ENCODE assay signal across 8 mouse cellular contexts in the genomic region with DNA sequence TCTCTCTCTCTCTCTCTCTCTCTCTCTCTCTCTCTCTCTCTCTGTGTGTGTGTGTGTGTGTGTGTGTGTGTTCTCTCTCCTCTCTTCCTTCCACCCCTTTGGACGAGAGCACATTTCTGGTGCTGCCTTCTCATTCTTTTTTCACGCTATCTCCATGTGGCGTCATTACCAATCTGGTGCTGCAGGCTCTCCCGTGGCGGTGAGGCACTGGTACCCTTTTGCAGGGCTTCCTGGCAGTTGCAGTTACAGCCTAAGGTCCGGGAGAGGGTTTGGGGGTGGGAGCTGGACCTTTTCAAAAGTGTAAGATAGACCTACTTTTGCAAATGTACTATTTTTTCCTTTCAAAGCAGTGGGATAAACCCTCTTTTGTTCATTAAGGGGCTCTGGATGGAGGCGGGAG. TPM values are rescaled to one million over a fixed set of nuclear protein-coding genes. Genes with fewer than 3 reads are reported as not detected.
DNase-seq lines count a peak whose midpoint lies in the region; ATAC-seq lines count a peak whose summit lies in the region.

No protein-coding gene starts in this region.

- peaks cover 32% of the 10 kb centered on the region for H3K4me1 ChIP-seq in hindbrain, embryonic 14.5 days (replicated peaks; ENCODE audit: control insufficient read depth, insufficient read depth, low read length)
- H3K4me1 ChIP-seq in midbrain, embryonic 14.5 days (ENCODE audit: control insufficient read depth, insufficient read depth, low read length), result peaks cover 15% of the 10 kb centered on the region

- peak overlapping the region; percentile 94 for H3K9ac ChIP-seq in hindbrain, embryonic 14.5 days
- H3K9ac ChIP-seq in midbrain, embryonic 14.5 days (replicated peaks; ENCODE audit: low read length), result peak overlapping the region; percentile 97

- no peaks in the 10 kb centered on the region for H3K27me3 ChIP-seq in hindbrain, embryonic 14.5 days (ENCODE audit: control insufficient read depth, insufficient read depth, low read length)
- H3K27me3 ChIP-seq in midbrain, embryonic 14.5 days (ENCODE audit: control insufficient read depth, insufficient read depth, low read length), result no peaks in the 10 kb centered on the region

- H3K27ac ChIP-seq in hindbrain, embryonic 14.5 days, result peak overlapping the region; percentile 97
- 0 out of 2 replicates have a peak overlapping the region, but pooled peaks have one; percentile 97 for H3K27ac ChIP-seq in midbrain, embryonic 14.5 days (replicated peaks; ENCODE audit: low read depth, low read length)

- peak overlapping the region; percentile 63 for H3K4me2 ChIP-seq in hindbrain, embryonic 14.5 days (replicated peaks)
- H3K4me2 ChIP-seq in midbrain, embryonic 14.5 days (ENCODE audit: low read length), result peak overlapping the region; percentile 62

- ATAC-seq in frontal cortex, adult (ENCODE audit: low TSS enrichment), result peak; percentile 48
- ATAC-seq in hindbrain, embryonic 14.5 days (ENCODE audit: low FRiP score), result 0 out of 2 replicates have a peak, but pooled peaks have one; percentile 7
- ATAC-seq in midbrain, embryonic 14.5 days (ENCODE audit: low FRiP score, low TSS enrichment), result no peak

- no peaks in the 10 kb centered on the region for H3K9me3 ChIP-seq in hindbrain, embryonic 14.5 days (ENCODE audit: control insufficient read depth, low read length)
- H3K9me3 ChIP-seq in midbrain, embryonic 14.5 days (ENCODE audit: control insufficient read depth, low read length), result no peaks in the 10 kb centered on the region

- WGBS in hindbrain, embryonic 14.5 days, result 8% methylated on average over 7 of the region's 7 CpGs
- WGBS in midbrain, embryonic 14.5 days, result 6% methylated on average over 7 of the region's 7 CpGs

- no peak for DNase-seq in frontal cortex, postnatal 10 days (ENCODE audit: low spot score in 2 of 2)
- DNase-seq in 3T3-L1 (ENCODE audit: low read depth, low spot score), result peak; percentile 57
- peak; percentile 58 to 68 for DNase-seq in cerebellum, postnatal 36 days
- DNase-seq in hindbrain, embryonic 14.5 days (ENCODE audit: low spot score), result peak; percentile 47
- peak; percentile 66 for DNase-seq in midbrain, embryonic 14.5 days
- DNase-seq in ovary, adult 18-20 months (ENCODE audit: low spot score), result no peak
- DNase-seq in adrenal gland, adult 2 months, result no peak

- peak overlapping the region; percentile 90 for H3K4me3 ChIP-seq in hindbrain, embryonic 14.5 days (replicated peaks; ENCODE audit: low read length)
- peak overlapping the region; percentile 86 for H3K4me3 ChIP-seq in midbrain, embryonic 14.5 days (replicated peaks; ENCODE audit: low read depth, low read length)

- H3K36me3 ChIP-seq in hindbrain, embryonic 14.5 days (replicated peaks; ENCODE audit: control insufficient read depth, insufficient read depth), result no peaks in the 10 kb centered on the region
- H3K36me3 ChIP-seq in midbrain, embryonic 14.5 days (ENCODE audit: control insufficient read depth, insufficient read depth, low read length), result no peaks in the 10 kb centered on the region

RNA-seq across cellular contexts. Expression of a gene that starts 1.2 kb away (rescaled TPM):
- 18.6 and 20.8 TPM in 2 replicates for polyA plus RNA-seq in hindbrain, embryonic 14.5 days (2014; fragmentation: Nextera tagmentation; extraction: Ambion mirVana)
- polyA plus RNA-seq in midbrain, embryonic 14.5 days (2014; fragmentation: Nextera tagmentation; extraction: Ambion mirVana), result 15.0 and 15.9 TPM in 2 replicates
- 10 to 100 TPM; 56.9 to 61.0 TPM for total RNA-seq in adrenal gland, adult 2 months (2021)
- 32.8 and 38.5 TPM in 2 replicates for polyA plus RNA-seq in adrenal gland, adult 2 months (2012; rRNA removed)

Comparison
In these comparisons a context has a peak if more than half of its experiments do, and no peak if none do; other contexts are left out.
1. DNase-seq: peak in 3T3-L1 (single experiment), cerebellum, postnatal 36 days (2 of 2), hindbrain, embryonic 14.5 days (single experiment) and midbrain, embryonic 14.5 days (single experiment); none in frontal cortex, postnatal 10 days (0 of 2), ovary, adult 18-20 months (single experiment) and adrenal gland, adult 2 months (single experiment).